Mouse (Mus musculus): ENCODE results near the gene Slc44a5. TPM values are rescaled to one million over a fixed set of nuclear protein-coding genes. Genes with fewer than 3 reads are reported as not detected.

Slc44a5 gene
- total and polyA plus RNA-seq, 3 experiments: 0.14 to 0.25 TPM; not detected in 1

DNA sequence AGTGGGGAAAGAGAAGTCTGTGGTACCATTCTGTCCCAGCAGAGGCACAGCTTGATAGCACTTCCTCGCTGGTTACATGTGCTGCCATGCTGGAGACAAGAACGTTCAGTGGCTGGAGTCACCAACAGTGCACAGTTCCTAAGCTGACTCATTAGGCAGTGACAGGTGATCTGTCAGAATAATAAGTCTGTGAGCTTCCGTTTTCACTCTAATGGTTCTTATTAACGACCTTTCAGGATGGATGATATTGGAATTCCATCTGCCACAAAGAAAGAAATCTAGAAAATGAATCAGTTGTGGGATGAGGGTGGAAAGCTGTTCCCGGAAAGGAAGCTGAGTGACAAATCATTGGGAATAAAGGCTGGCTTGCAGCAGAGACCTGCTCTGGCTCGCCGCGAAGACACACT lies 227.2 kb downstream of the Slc44a5 start:
- Histone ChIP-seq H3K36me3 (ENCODE audit: control insufficient read depth, insufficient read depth, low read length) (no peaks in the 10 kb centered on the region), H3K27me3 (ENCODE audit: control insufficient read depth, insufficient read depth, low read length) (no peaks in the 10 kb centered on the region; the same call in 1 of the 2 replicates), H3K79me2 (replicated peaks; ENCODE audit: control insufficient read depth, insufficient read depth, low read length) (no peaks in the 10 kb centered on the region), H3K4me3 (no peak overlapping the region), H3K9ac (ENCODE audit: low read depth, low read length) (no peak overlapping the region), H3K27ac (no peak overlapping the region), H3K4me1 (ENCODE audit: control insufficient read depth, insufficient read depth, low read length) (no peaks in the 10 kb centered on the region)
- intact Hi-C loops (cut with DNase I): no loop called here
- WGBS: 53% methylated on average over 8 of the region's 8 CpGs
- DNase-seq: no peak
- no peak for TF ChIP-seq POLR2A (IDR thresholded peaks at IDR 0.05; ENCODE audit: insufficient read depth, low read depth, low read length)
- no peak for TF ChIP-seq EP300 (IDR thresholded peaks at IDR 0.05; ENCODE audit: insufficient read depth, low read depth, low read length)
- TF ChIP-seq CTCF (IDR thresholded peaks at IDR 0.05): no peak

DNA sequence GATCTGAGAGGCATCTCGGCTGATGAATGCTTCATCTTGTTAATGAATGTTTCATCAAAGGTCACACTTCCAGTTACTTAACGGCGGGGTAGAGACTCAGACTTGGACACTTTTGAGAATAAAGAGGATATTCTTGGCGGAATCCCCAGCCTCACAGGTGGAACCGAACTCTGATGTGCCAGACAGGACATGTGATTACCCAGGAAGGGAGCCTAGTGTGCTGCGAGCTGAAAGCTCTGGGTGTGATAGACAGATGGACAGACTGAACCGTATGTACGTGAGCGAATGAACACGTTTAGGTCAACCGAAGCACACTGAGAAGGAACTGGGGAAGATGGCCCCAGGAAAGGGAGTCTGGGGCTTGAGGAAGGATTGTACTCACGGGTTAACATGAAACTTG lies 228.6 kb downstream of the Slc44a5 start:
- TF ChIP-seq EP300 (IDR thresholded peaks at IDR 0.05; ENCODE audit: insufficient read depth, low read depth, low read length) (no peak), CTCF (IDR thresholded peaks at IDR 0.05) (no peak), POLR2A (IDR thresholded peaks at IDR 0.05; ENCODE audit: insufficient read depth, low read depth, low read length) (no peak)
- intact Hi-C loops (cut with DNase I): no loop called here
- H3K4me1 ChIP-seq (ENCODE audit: control insufficient read depth, insufficient read depth, low read length): no peaks in the 10 kb centered on the region
- no peak overlapping the region for H3K9ac ChIP-seq (ENCODE audit: low read depth, low read length)
- H3K27ac ChIP-seq: no peak overlapping the region
- H3K79me2 ChIP-seq (replicated peaks; ENCODE audit: control insufficient read depth, insufficient read depth, low read length): no peaks in the 10 kb centered on the region
- H3K4me3 ChIP-seq: no peak overlapping the region
- H3K27me3 ChIP-seq (ENCODE audit: control insufficient read depth, insufficient read depth, low read length): no peaks in the 10 kb centered on the region; the same call in 1 of the 2 replicates
- WGBS: 76% methylated on average over 12 of the region's 12 CpGs
- no peak for DNase-seq
- no peaks in the 10 kb centered on the region for H3K36me3 ChIP-seq (ENCODE audit: control insufficient read depth, insufficient read depth, low read length)

DNA sequence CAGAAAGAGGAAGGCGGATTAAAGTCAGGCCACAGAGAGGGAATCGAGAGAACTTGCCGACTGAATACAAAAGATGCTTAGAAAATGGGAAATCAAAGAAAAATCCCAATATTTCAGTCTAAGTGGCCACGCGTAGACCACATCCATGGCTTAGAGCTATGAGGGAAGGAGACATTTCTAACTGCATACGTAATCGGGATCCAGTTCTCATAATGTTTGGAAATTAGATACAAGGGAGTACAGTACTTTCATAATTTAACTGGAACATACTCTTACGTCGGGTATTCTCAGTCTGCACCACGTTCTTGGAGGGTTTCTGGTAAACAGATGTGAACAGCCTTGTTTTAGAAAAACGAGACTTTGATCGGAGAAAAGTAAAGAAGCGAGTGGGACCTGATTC lies 229.1 kb downstream of the Slc44a5 start:
- Histone ChIP-seq H3K4me3 (no peak overlapping the region), H3K36me3 (ENCODE audit: control insufficient read depth, insufficient read depth, low read length) (no peaks in the 10 kb centered on the region), H3K27me3 (ENCODE audit: control insufficient read depth, insufficient read depth, low read length) (peaks cover 1% of the 10 kb centered on the region; the same call in 1 of the 2 replicates), H3K27ac (no peak overlapping the region), H3K79me2 (replicated peaks; ENCODE audit: control insufficient read depth, insufficient read depth, low read length) (no peaks in the 10 kb centered on the region), H3K4me1 (ENCODE audit: control insufficient read depth, insufficient read depth, low read length) (no peaks in the 10 kb centered on the region), H3K9ac (ENCODE audit: low read depth, low read length) (no peak overlapping the region)
- no peak for DNase-seq
- 78% methylated on average over 13 of the region's 13 CpGs for WGBS
- TF ChIP-seq EP300 (IDR thresholded peaks at IDR 0.05; ENCODE audit: insufficient read depth, low read depth, low read length): no peak
- TF ChIP-seq POLR2A (IDR thresholded peaks at IDR 0.05; ENCODE audit: insufficient read depth, low read depth, low read length): no peak
- no peak for TF ChIP-seq CTCF (IDR thresholded peaks at IDR 0.05)
- intact Hi-C loops (cut with DNase I): no loop called here

DNA sequence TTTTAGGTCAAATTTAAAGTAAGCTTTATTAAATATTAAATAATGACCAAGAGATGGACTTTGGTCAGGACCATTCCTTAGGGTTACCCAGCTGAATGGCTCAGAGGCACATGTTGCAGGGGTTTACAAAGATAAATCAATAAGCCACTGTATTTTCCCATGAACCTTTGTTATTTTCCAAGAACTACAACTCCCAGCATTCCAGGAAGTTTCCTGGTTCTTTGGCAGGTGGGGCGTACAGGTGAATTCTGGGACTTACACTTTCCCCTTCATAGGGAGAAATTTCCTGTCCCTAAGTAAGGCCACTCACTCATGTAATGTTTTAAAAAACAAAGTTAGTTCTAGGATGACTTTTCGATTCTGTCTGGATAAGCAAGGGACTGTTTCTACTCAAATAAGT lies 235.2 kb downstream of the Slc44a5 start:
- intact Hi-C loops (cut with DNase I): no loop called here
- DNase-seq: no peak
- no peaks in the 10 kb centered on the region for H3K36me3 ChIP-seq (ENCODE audit: control insufficient read depth, insufficient read depth, low read length)
- H3K79me2 ChIP-seq (replicated peaks; ENCODE audit: control insufficient read depth, insufficient read depth, low read length): no peaks in the 10 kb centered on the region
- WGBS: 92% methylated on average over 2 of the region's 2 CpGs
- H3K4me3 ChIP-seq: no peak overlapping the region
- H3K4me1 ChIP-seq (ENCODE audit: control insufficient read depth, insufficient read depth, low read length): no peaks in the 10 kb centered on the region
- no peak overlapping the region for H3K27ac ChIP-seq
- peaks cover 2% of the 10 kb centered on the region; the same call in 1 of the 2 replicates for H3K27me3 ChIP-seq (ENCODE audit: control insufficient read depth, insufficient read depth, low read length)
- TF ChIP-seq EP300 (IDR thresholded peaks at IDR 0.05; ENCODE audit: insufficient read depth, low read depth, low read length) (no peak), CTCF (IDR thresholded peaks at IDR 0.05) (no peak), POLR2A (IDR thresholded peaks at IDR 0.05; ENCODE audit: insufficient read depth, low read depth, low read length) (no peak)
- no peak overlapping the region for H3K9ac ChIP-seq (ENCODE audit: low read depth, low read length)

- Histone ChIP-seq H3K9ac (ENCODE audit: low read depth, low read length) (no peak overlapping the region), H3K4me3 (no peak overlapping the region), H3K4me1 (ENCODE audit: control insufficient read depth, insufficient read depth, low read length) (no peaks in the 10 kb centered on the region), H3K27ac (no peak overlapping the region), H3K36me3 (ENCODE audit: control insufficient read depth, insufficient read depth, low read length) (no peaks in the 10 kb centered on the region), H3K27me3 (ENCODE audit: control insufficient read depth, insufficient read depth, low read length) (peaks cover 2% of the 10 kb centered on the region; the same call in 1 of the 2 replicates), H3K79me2 (replicated peaks; ENCODE audit: control insufficient read depth, insufficient read depth, low read length) (no peaks in the 10 kb centered on the region)
- TF ChIP-seq CTCF (IDR thresholded peaks at IDR 0.05) (no peak), EP300 (IDR thresholded peaks at IDR 0.05; ENCODE audit: insufficient read depth, low read depth, low read length) (no peak), POLR2A (IDR thresholded peaks at IDR 0.05; ENCODE audit: insufficient read depth, low read depth, low read length) (no peak)
- DNase-seq: no peak
- intact Hi-C loops (cut with DNase I): no loop called here
- whole genome bisulfite sequencing: 49% methylated on average over 4 of the region's 4 CpGs
These were observed 236.0 kb downstream of the Slc44a5 start for GRCm38 (mm10) chr3:154209201-154209754.

DNA sequence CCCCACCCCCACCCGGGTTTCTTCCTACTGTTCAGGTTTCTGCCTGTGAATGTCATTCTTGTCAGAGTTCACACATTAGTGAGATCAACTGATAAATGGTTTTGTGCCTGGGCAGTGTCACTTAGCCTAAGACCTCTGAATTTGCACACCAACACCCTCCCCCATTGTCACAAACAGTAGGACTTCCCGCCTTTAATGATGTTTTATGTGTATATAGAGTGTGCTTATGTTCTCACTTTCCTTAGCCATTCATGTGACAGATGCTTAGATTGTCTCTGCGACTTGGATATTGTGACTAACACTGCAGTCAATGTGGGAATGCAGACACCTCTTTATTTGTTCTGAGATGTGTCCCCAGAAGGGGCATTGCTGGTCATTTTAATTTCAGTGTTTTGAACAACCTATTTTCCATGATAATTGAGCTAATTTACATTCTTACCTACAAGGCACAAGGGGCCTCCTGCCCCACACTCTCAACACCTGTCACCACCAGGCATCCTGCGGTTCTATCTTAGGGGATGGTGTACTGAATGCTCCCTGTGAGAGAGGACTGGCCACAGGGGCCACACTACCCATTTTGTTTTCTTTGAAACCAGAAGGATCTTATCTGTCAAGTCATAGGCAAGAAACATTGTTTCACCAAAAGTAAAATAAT lies 236.7 kb downstream of the Slc44a5 start:
- no peak overlapping the region for H3K9ac ChIP-seq (ENCODE audit: low read depth, low read length)
- no peak for DNase-seq
- no peaks in the 10 kb centered on the region for H3K79me2 ChIP-seq (replicated peaks; ENCODE audit: control insufficient read depth, insufficient read depth, low read length)
- no peak for TF ChIP-seq CTCF (IDR thresholded peaks at IDR 0.05)
- TF ChIP-seq POLR2A (IDR thresholded peaks at IDR 0.05; ENCODE audit: insufficient read depth, low read depth, low read length): no peak
- no peak for TF ChIP-seq EP300 (IDR thresholded peaks at IDR 0.05; ENCODE audit: insufficient read depth, low read depth, low read length)
- intact Hi-C loops (cut with DNase I): no loop called here
- H3K27me3 ChIP-seq (ENCODE audit: control insufficient read depth, insufficient read depth, low read length): peaks cover 2% of the 10 kb centered on the region; the same call in 1 of the 2 replicates
- H3K4me1 ChIP-seq (ENCODE audit: control insufficient read depth, insufficient read depth, low read length): peaks cover 2% of the 10 kb centered on the region; the same call in 1 of the 2 replicates
- WGBS: 40% methylated on average over 4 of the region's 4 CpGs
- H3K4me3 ChIP-seq: no peak overlapping the region
- no peaks in the 10 kb centered on the region for H3K36me3 ChIP-seq (ENCODE audit: control insufficient read depth, insufficient read depth, low read length)
- H3K27ac ChIP-seq: no peak overlapping the region
